Mouse (Mus musculus): ENCODE results near the gene Olfr809. TPM values are rescaled to one million over a fixed set of nuclear protein-coding genes. Genes with fewer than 3 reads are reported as not detected.

The Olfr809 gene
- not detected in 2 replicates for polyA plus RNA-seq (2016; fragmentation: Nextera tagmentation; extraction: Ambion mirVana)

DNA sequence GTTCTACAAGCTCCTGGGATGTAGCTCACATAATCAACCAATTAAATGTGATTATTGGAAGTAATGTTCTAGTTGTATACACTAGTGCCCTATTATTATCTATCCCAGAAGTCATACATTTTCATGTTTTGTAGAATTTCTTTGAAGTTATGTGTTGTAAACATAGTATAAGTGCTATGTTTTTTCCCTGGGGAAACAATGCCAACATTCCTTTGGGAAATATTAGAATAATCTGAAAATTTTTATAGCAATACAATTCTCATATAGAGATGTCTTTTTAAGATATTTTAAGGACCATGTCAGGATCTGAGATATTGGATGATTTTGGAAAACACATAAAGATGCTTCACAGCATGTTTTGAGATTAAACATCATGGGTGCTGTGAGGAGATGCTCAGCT is at the start of gene Olfr809:
Gene Olfr809 (plus strand): TSS at position 301 of the 400 bp plus-strand sequence.
- Histone ChIP-seq H3K36me3 (replicated peaks) (no peaks in the 10 kb centered on the region), H3K9me3 (no peaks in the 10 kb centered on the region), H3K27me3 (replicated peaks; ENCODE audit: low read depth, poor library complexity, severe bottlenecking) (no peaks in the 10 kb centered on the region), H3K27ac (replicated peaks) (no peak within 1 kb of the TSS), H3K4me3 (no peak within 1 kb of the TSS), H3K4me1 (no peaks in the 10 kb centered on the region)
- no peak for DNase-seq (ENCODE audit: low spot score)

- Histone ChIP-seq H3K27me3 (replicated peaks; ENCODE audit: low read depth, poor library complexity, severe bottlenecking) (no peaks in the 10 kb centered on the region), H3K27ac (replicated peaks) (no peak within 1 kb of the TSS), H3K4me3 (no peak within 1 kb of the TSS), H3K9me3 (no peaks in the 10 kb centered on the region), H3K36me3 (replicated peaks) (no peaks in the 10 kb centered on the region), H3K4me1 (no peaks in the 10 kb centered on the region)
- DNase-seq (ENCODE audit: low spot score): no peak
- 98% methylated on average over 2 of the region's 2 CpGs for WGBS
Observed at GRCm38 (mm10) chr10:129729275-129729674, 45.2 kb upstream of the Olfr809 start, which contains the start of gene Olfr805. TSS of gene Olfr805 (minus strand) at chr10:129729375.

DNA sequence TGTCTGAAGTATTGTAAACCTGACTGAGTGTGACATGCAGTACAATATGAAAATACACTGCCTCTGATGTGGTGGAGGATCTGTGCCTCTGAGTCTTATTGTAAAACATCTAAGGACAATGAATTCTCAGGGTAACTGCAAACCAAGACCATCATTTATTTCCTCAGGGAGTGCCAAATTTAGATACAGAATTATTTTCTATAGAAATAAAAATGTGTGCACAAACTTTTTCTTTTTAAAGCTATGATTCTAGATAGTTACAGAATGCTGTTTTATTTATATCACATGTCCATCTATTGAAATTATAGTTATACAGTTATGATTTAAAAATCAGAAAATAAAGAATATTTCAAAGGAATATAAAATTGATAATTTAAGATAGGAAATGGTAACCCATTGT is 32.6 kb upstream of the Olfr809 start, which contains the start of gene Olfr806:
Gene Olfr806 (minus strand): TSS at position 101 of the 400 bp plus-strand sequence.
- H3K36me3 ChIP-seq (replicated peaks): no peaks in the 10 kb centered on the region
- no peaks in the 10 kb centered on the region for H3K27me3 ChIP-seq (replicated peaks; ENCODE audit: low read depth, poor library complexity, severe bottlenecking)
- no peak within 1 kb of the TSS for H3K4me3 ChIP-seq
- no peak for DNase-seq (ENCODE audit: low spot score)
- no peak within 1 kb of the TSS for H3K27ac ChIP-seq (replicated peaks)
- no peaks in the 10 kb centered on the region for H3K4me1 ChIP-seq
- H3K9me3 ChIP-seq: no peaks in the 10 kb centered on the region

GRCm38 (mm10) chr10:129757693-129758092 is 16.7 kb upstream of the Olfr809 start, which contains the start of gene Olfr807:
TSS of gene Olfr807 (minus strand) at chr10:129757793.
- H3K36me3 ChIP-seq (replicated peaks): no peaks in the 10 kb centered on the region
- H3K4me1 ChIP-seq: no peaks in the 10 kb centered on the region
- whole genome bisulfite sequencing: 88% methylated on average over 1 of the region's 1 CpGs
- no peak for DNase-seq (ENCODE audit: low spot score)
- H3K27me3 ChIP-seq (replicated peaks; ENCODE audit: low read depth, poor library complexity, severe bottlenecking): no peaks in the 10 kb centered on the region
- H3K9me3 ChIP-seq: no peaks in the 10 kb centered on the region
- no peak within 1 kb of the TSS for H3K27ac ChIP-seq (replicated peaks)
- no peak within 1 kb of the TSS for H3K4me3 ChIP-seq

GRCm38 (mm10) chr10:129765182-129765581 is 9.3 kb upstream of the Olfr809 start, which contains the start of gene Olfr808:
TSS of gene Olfr808 (plus strand) at chr10:129765482.
- H3K27ac ChIP-seq (replicated peaks): no peak within 1 kb of the TSS
- H3K4me3 ChIP-seq: no peak within 1 kb of the TSS
- no peak for DNase-seq (ENCODE audit: low spot score)
- WGBS: 92% methylated on average over 1 of the region's 1 CpGs
- H3K9me3 ChIP-seq: no peaks in the 10 kb centered on the region
- H3K27me3 ChIP-seq (replicated peaks; ENCODE audit: low read depth, poor library complexity, severe bottlenecking): no peaks in the 10 kb centered on the region
- H3K4me1 ChIP-seq: no peaks in the 10 kb centered on the region
- no peaks in the 10 kb centered on the region for H3K36me3 ChIP-seq (replicated peaks)

DNA sequence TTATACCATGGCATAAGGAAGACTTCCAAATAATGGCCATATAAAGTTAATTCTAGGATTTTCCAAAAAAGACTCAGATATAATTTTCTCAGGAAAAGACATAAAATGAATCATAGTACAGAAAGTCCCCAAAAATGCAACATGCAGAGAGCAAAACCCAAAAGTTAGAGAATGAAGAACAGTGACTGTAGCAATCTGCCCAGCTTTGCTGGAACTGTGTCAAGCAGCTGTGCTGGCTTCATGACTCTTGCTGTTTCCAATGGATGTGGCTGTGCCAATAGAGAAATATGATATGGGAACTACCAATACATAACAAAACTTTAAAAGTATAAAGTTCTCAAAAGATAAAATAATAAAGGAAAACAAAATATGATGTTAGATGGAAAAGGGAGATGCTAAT is 3.7 kb downstream of the Olfr809 start:
- H3K27ac ChIP-seq (replicated peaks): no peak overlapping the region
- no peaks in the 10 kb centered on the region for H3K27me3 ChIP-seq (replicated peaks; ENCODE audit: low read depth, poor library complexity, severe bottlenecking)
- no peaks in the 10 kb centered on the region for H3K9me3 ChIP-seq
- no peak for DNase-seq (ENCODE audit: low spot score)
- H3K4me1 ChIP-seq: no peaks in the 10 kb centered on the region
- H3K36me3 ChIP-seq (replicated peaks): no peaks in the 10 kb centered on the region
- H3K4me3 ChIP-seq: no peak overlapping the region

DNA sequence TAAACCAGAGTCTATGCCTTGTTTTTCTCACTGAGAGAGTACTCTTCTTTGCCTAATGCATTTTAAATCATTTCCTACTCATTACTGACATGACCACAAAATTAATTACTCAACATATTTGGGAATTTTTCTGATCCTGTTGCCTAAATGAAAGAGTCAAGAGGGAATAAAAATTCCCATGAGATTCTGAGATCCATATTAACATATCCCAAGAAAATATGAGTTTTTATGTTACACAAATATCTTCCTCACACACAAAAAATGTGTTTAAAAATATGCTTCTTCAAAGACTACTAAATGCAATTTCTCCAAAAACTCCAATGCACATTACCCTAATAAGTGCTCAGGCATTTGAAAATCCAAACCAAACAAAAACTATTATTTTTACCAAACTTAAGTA is 20.4 kb downstream of the Olfr809 start, which contains the start of gene Olfr810:
Gene Olfr810 (minus strand): TSS at position 101 of the 400 bp plus-strand sequence.
- Histone ChIP-seq H3K4me3 (no peak within 1 kb of the TSS), H3K36me3 (replicated peaks) (no peaks in the 10 kb centered on the region), H3K9me3 (no peaks in the 10 kb centered on the region), H3K4me1 (no peaks in the 10 kb centered on the region), H3K27me3 (replicated peaks; ENCODE audit: low read depth, poor library complexity, severe bottlenecking) (no peaks in the 10 kb centered on the region), H3K27ac (replicated peaks) (no peak within 1 kb of the TSS)
- no peak for DNase-seq (ENCODE audit: low spot score)

GRCm38 (mm10) chr10:129804296-129804695 is 29.9 kb downstream of the Olfr809 start, which contains the start of gene Olfr811:
TSS of gene Olfr811 (minus strand) at chr10:129804396.
- no peak within 1 kb of the TSS for H3K4me3 ChIP-seq
- 86% methylated on average over 4 of the region's 4 CpGs for WGBS
- H3K27me3 ChIP-seq (replicated peaks; ENCODE audit: low read depth, poor library complexity, severe bottlenecking): no peaks in the 10 kb centered on the region
- DNase-seq (ENCODE audit: low spot score): no peak
- H3K4me1 ChIP-seq: no peaks in the 10 kb centered on the region
- no peak within 1 kb of the TSS for H3K27ac ChIP-seq (replicated peaks)
- H3K9me3 ChIP-seq: no peaks in the 10 kb centered on the region
- no peaks in the 10 kb centered on the region for H3K36me3 ChIP-seq (replicated peaks)

Small RNAs within 50 kb of the gene (microRNA-seq; reads per million reads assigned to microRNA genes)
- not detected for gene Gm24485

Other genes starting within 250 kb of the Olfr809 start
- not detected in 2 replicates for gene Olfr792, start 235.5 kb upstream of the Olfr809 start, polyA plus RNA-seq (2016; fragmentation: Nextera tagmentation; extraction: Ambion mirVana)
- gene Olfr794, start 207.0 kb upstream of the Olfr809 start, polyA plus RNA-seq (2016; fragmentation: Nextera tagmentation; extraction: Ambion mirVana): not detected in 2 replicates
- not detected in 2 replicates for gene Olfr796, start 162.1 kb upstream of the Olfr809 start, polyA plus RNA-seq (2016; fragmentation: Nextera tagmentation; extraction: Ambion mirVana)
- gene Olfr798, start 146.7 kb upstream of the Olfr809 start, polyA plus RNA-seq (2016; fragmentation: Nextera tagmentation; extraction: Ambion mirVana): not detected in 2 replicates
- gene Olfr799, start 137.2 kb upstream of the Olfr809 start, polyA plus RNA-seq (2016; fragmentation: Nextera tagmentation; extraction: Ambion mirVana): not detected in 2 replicates
- gene Olfr800, start 116.9 kb upstream of the Olfr809 start, polyA plus RNA-seq (2016; fragmentation: Nextera tagmentation; extraction: Ambion mirVana): not detected in 2 replicates
- not detected in 2 replicates for gene Olfr801, start 100.8 kb upstream of the Olfr809 start, polyA plus RNA-seq (2016; fragmentation: Nextera tagmentation; extraction: Ambion mirVana)
- 0.04 TPM in 1 of 2 replicates, not detected in the other for gene Olfr802, start 86.5 kb upstream of the Olfr809 start, polyA plus RNA-seq (2016; fragmentation: Nextera tagmentation; extraction: Ambion mirVana)
- gene Olfr803, start 80.4 kb upstream of the Olfr809 start, polyA plus RNA-seq (2016; fragmentation: Nextera tagmentation; extraction: Ambion mirVana): not detected in 2 replicates
- not detected in 2 replicates for gene Olfr804, start 71.4 kb upstream of the Olfr809 start, polyA plus RNA-seq (2016; fragmentation: Nextera tagmentation; extraction: Ambion mirVana)
- gene Olfr805, start 45.3 kb upstream of the Olfr809 start, polyA plus RNA-seq (2016; fragmentation: Nextera tagmentation; extraction: Ambion mirVana): not detected in 2 replicates
- gene Olfr806, start 32.7 kb upstream of the Olfr809 start, polyA plus RNA-seq (2016; fragmentation: Nextera tagmentation; extraction: Ambion mirVana): not detected in 2 replicates
- not detected in 2 replicates for gene Olfr807, start 16.8 kb upstream of the Olfr809 start, polyA plus RNA-seq (2016; fragmentation: Nextera tagmentation; extraction: Ambion mirVana)
- gene Olfr808, start 9.2 kb upstream of the Olfr809 start, polyA plus RNA-seq (2016; fragmentation: Nextera tagmentation; extraction: Ambion mirVana): not detected in 2 replicates
- gene Olfr810, start 20.3 kb downstream of the Olfr809 start, polyA plus RNA-seq (2016; fragmentation: Nextera tagmentation; extraction: Ambion mirVana): not detected in 2 replicates
- gene Olfr811, start 29.8 kb downstream of the Olfr809 start, polyA plus RNA-seq (2016; fragmentation: Nextera tagmentation; extraction: Ambion mirVana): not detected in 2 replicates
- not detected in 2 replicates for gene Olfr812, start 71.5 kb downstream of the Olfr809 start, polyA plus RNA-seq (2016; fragmentation: Nextera tagmentation; extraction: Ambion mirVana)
- not detected in 2 replicates for gene Olfr813, start 80.7 kb downstream of the Olfr809 start, polyA plus RNA-seq (2016; fragmentation: Nextera tagmentation; extraction: Ambion mirVana)
- gene Olfr814, start 105.2 kb downstream of the Olfr809 start, polyA plus RNA-seq (2016; fragmentation: Nextera tagmentation; extraction: Ambion mirVana): not detected in 2 replicates
- not detected in 2 replicates for gene Olfr815, start 131.2 kb downstream of the Olfr809 start, polyA plus RNA-seq (2016; fragmentation: Nextera tagmentation; extraction: Ambion mirVana)
- gene Olfr816, start 141.0 kb downstream of the Olfr809 start, polyA plus RNA-seq (2016; fragmentation: Nextera tagmentation; extraction: Ambion mirVana): not detected in 2 replicates
- not detected in 2 replicates for gene Olfr818, start 174.5 kb downstream of the Olfr809 start, polyA plus RNA-seq (2016; fragmentation: Nextera tagmentation; extraction: Ambion mirVana)
- gene Olfr819, start 192.6 kb downstream of the Olfr809 start, polyA plus RNA-seq (2016; fragmentation: Nextera tagmentation; extraction: Ambion mirVana): not detected in 2 replicates
- gene Olfr247, start 201.5 kb downstream of the Olfr809 start, polyA plus RNA-seq (2016; fragmentation: Nextera tagmentation; extraction: Ambion mirVana): not detected in 2 replicates
- not detected in 2 replicates for gene Gm10310, start 210.4 kb downstream of the Olfr809 start, polyA plus RNA-seq (2016; fragmentation: Nextera tagmentation; extraction: Ambion mirVana)
- gene Olfr820, start 238.0 kb downstream of the Olfr809 start, polyA plus RNA-seq (2016; fragmentation: Nextera tagmentation; extraction: Ambion mirVana): not detected in 2 replicates

All from embryonic facial prominence, embryonic 10.5 days (tissue).